In the genomic region with DNA sequence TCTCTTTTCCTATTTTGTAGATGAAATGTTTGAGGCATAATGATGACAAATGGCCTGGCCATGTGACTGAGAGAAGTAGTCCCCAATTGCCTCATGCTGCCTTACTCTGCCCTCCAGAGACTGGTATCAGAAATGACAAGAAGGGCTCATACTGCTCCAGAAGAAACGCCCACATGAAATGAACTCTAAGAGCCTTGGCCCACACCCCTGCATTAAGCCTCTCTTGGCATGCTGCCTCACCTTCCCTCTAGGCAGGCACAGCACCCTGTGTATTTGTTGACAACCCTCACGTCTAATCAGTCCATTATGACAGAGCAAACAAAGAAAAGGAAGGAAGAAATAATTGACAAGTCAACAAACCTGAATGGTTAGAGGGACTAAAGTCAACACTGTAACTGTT, we compare ENCODE assay signal across 14 mouse cellular contexts. TPM values are rescaled to one million over a fixed set of nuclear protein-coding genes. Genes with fewer than 3 reads are reported as not detected.
DNase-seq lines count a peak whose midpoint lies in the region; ATAC-seq and TF ChIP-seq lines count a peak whose summit lies in the region.
"Had no signal": no experiment of that assay in that cellular context is flagged by ENCODE, and none has a peak within 500 bp of the region (broad histone marks: within the 10 kb centered on the region; RNA-seq: fewer than 3 reads in every experiment).

No protein-coding gene starts in this region.

- WGBS in embryonic facial prominence, embryonic 14.5 days, result 61% methylated on average over 2 of the region's 2 CpGs
- WGBS in embryonic facial prominence, embryonic 10.5 days, result 58% methylated on average over 2 of the region's 2 CpGs
- 51% methylated on average over 2 of the region's 2 CpGs for WGBS in kidney, adult 2 months

- no peak overlapping the region for H3K4me3 ChIP-seq in embryonic facial prominence, embryonic 14.5 days (ENCODE audit: low read depth, low read length)
- no peak overlapping the region for H3K4me3 ChIP-seq in embryonic facial prominence, embryonic 10.5 days
- no peak overlapping the region for H3K4me3 ChIP-seq in kidney, adult 2 months (ENCODE audit: insufficient read depth, low read depth, low read length)
- H3K4me3 ChIP-seq: heart, embryonic 15.5 days; hindbrain, embryonic 15.5 days; liver, embryonic 13.5 days had no signal

- TF ChIP-seq POLR2A in kidney, adult 2 months (IDR thresholded peaks at IDR 0.05; ENCODE audit: low read depth, low read length), result no peak

- no peak overlapping the region for H3K27ac ChIP-seq in embryonic facial prominence, embryonic 14.5 days (replicated peaks; ENCODE audit: low read depth, low read length)
- no peak overlapping the region for H3K27ac ChIP-seq in embryonic facial prominence, embryonic 10.5 days (replicated peaks)
- H3K27ac ChIP-seq in kidney, adult 2 months (ENCODE audit: insufficient read depth, low read depth, low read length), result no peak overlapping the region
- H3K27ac ChIP-seq: heart, embryonic 15.5 days; hindbrain, embryonic 15.5 days; liver, embryonic 13.5 days had no signal

- no peaks in the 10 kb centered on the region for H3K27me3 ChIP-seq in embryonic facial prominence, embryonic 14.5 days (replicated peaks; ENCODE audit: control insufficient read depth, insufficient read depth, low read length)
- no peaks in the 10 kb centered on the region for H3K27me3 ChIP-seq in embryonic facial prominence, embryonic 10.5 days (replicated peaks; ENCODE audit: low read depth, poor library complexity, severe bottlenecking)
- no peaks in the 10 kb centered on the region for H3K27me3 ChIP-seq in kidney, adult 2 months (replicated peaks; ENCODE audit: control insufficient read depth, insufficient read depth, low read length)
- H3K27me3 ChIP-seq: heart, embryonic 15.5 days; hindbrain, embryonic 15.5 days; liver, embryonic 13.5 days had no signal

- no peak overlapping the region for H3K4me2 ChIP-seq in embryonic facial prominence, embryonic 14.5 days (ENCODE audit: low read depth, low read length)
- H3K4me2 ChIP-seq: heart, embryonic 15.5 days; hindbrain, embryonic 15.5 days; liver, embryonic 13.5 days had no signal

- TF ChIP-seq CTCF in kidney, adult 2 months (conservative IDR thresholded peaks at IDR 0.05; ENCODE audit: insufficient read depth, insufficient read length, low read depth, low read length), result no peak

- peak; percentile 89 for ATAC-seq in embryonic facial prominence, embryonic 14.5 days (ENCODE audit: low read depth)

- DNase-seq in embryonic facial prominence, embryonic 14.5 days (ENCODE audit: low spot score), result peak; percentile 74
- DNase-seq in embryonic facial prominence, embryonic 10.5 days (ENCODE audit: low spot score), result no peak
- peak; percentile 26 for DNase-seq in urinary bladder, postnatal 14 days (ENCODE audit: low spot score)
- no peak for DNase-seq in urinary bladder, postnatal 10 days (ENCODE audit: low spot score)
- DNase-seq in lung, postnatal 14 days, result peak; percentile 6
- no peak for DNase-seq in kidney, adult 2 months
- no peak for DNase-seq in liver
- no peak for DNase-seq in embryo, embryonic 10 days (ENCODE audit: low spot score)
- DNase-seq: cerebellum, adult 2 months; liver, embryonic 13.5 days; thymus, postnatal 25 days had no signal

- H3K4me1 ChIP-seq in embryonic facial prominence, embryonic 14.5 days (ENCODE audit: control insufficient read depth, insufficient read depth, low read length), result 0 out of 2 replicates have a peak, but pooled peaks cover 3% of the 10 kb centered on the region
- H3K4me1 ChIP-seq in embryonic facial prominence, embryonic 10.5 days, result peaks cover 22% of the 10 kb centered on the region
- no peaks in the 10 kb centered on the region for H3K4me1 ChIP-seq in kidney, adult 2 months (ENCODE audit: control insufficient read depth, insufficient read depth, low read length)
- H3K4me1 ChIP-seq: heart, embryonic 15.5 days; liver, embryonic 13.5 days had no signal

- no peak overlapping the region for H3K9ac ChIP-seq in embryonic facial prominence, embryonic 14.5 days (ENCODE audit: low read depth, low read length)
- H3K9ac ChIP-seq: heart, embryonic 15.5 days; hindbrain, embryonic 15.5 days; liver, embryonic 13.5 days had no signal

- no peaks in the 10 kb centered on the region for H3K36me3 ChIP-seq in embryonic facial prominence, embryonic 14.5 days (ENCODE audit: control insufficient read depth, insufficient read depth, low read length)
- H3K36me3 ChIP-seq in embryonic facial prominence, embryonic 10.5 days (replicated peaks), result no peaks in the 10 kb centered on the region
- H3K36me3 ChIP-seq in kidney, adult 2 months (ENCODE audit: control insufficient read depth, insufficient read depth, low read length), result no peaks in the 10 kb centered on the region
- H3K36me3 ChIP-seq: heart, embryonic 15.5 days; hindbrain, embryonic 15.5 days; liver, embryonic 13.5 days had no signal

- H3K9me3 ChIP-seq in embryonic facial prominence, embryonic 14.5 days (ENCODE audit: control insufficient read depth, low read length), result peaks cover 3% of the 10 kb centered on the region; the same call in 1 of the 2 replicates
- H3K9me3 ChIP-seq in embryonic facial prominence, embryonic 10.5 days, result peaks cover 7% of the 10 kb centered on the region; the same call in 1 of the 2 replicates
- H3K9me3 ChIP-seq: heart, embryonic 15.5 days; hindbrain, embryonic 15.5 days had no signal

RNA-seq across cellular contexts. Expression of gene Sst, which starts 57.2 kb away (rescaled TPM):
- polyA plus RNA-seq in embryonic facial prominence, embryonic 14.5 days (2014; fragmentation: Nextera tagmentation; extraction: Ambion mirVana), result 2.4 and 2.7 TPM in 2 replicates
- 52.0 and 90.2 TPM in 2 replicates for polyA plus RNA-seq in embryonic facial prominence, embryonic 10.5 days (2016; fragmentation: Nextera tagmentation; extraction: Ambion mirVana)
- polyA plus RNA-seq in kidney, adult 2 months (2012; rRNA removed), result not detected in 2 replicates
- polyA plus RNA-seq: gonadal fat pad, adult 2 months; heart, embryonic 15.5 days had no signal

Comparison
In these comparisons a context has a peak if more than half of its experiments do, and no peak if none do; other contexts are left out.
1. DNase-seq: peak in embryonic facial prominence, embryonic 14.5 days (single experiment), urinary bladder, postnatal 14 days (single experiment) and lung, postnatal 14 days (single experiment); none in embryonic facial prominence, embryonic 10.5 days (single experiment), urinary bladder, postnatal 10 days (single experiment), kidney, adult 2 months (single experiment), liver (single experiment) and embryo, embryonic 10 days (single experiment).
2. RNA of gene Sst, which starts 57.2 kb away (polyA plus RNA-seq): 52.0 to 90.2 TPM in embryonic facial prominence, embryonic 10.5 days; 2.4 to 2.7 TPM in embryonic facial prominence, embryonic 14.5 days and not detected in kidney, adult 2 months; every median in the first group is over 10 times any median in the second.